ENCODE assay signal across 15 mouse cellular contexts in genomic region chr14:77272931-77273446, GRCm38 (mm10).
DNase-seq lines count a peak whose midpoint lies in the region; ATAC-seq and TF ChIP-seq lines count a peak whose summit lies in the region.
"Had no signal": no experiment of that assay in that cellular context is flagged by ENCODE, and none has a peak within 500 bp of the region (broad histone marks: within the 10 kb centered on the region; RNA-seq: fewer than 3 reads in every experiment).

No protein-coding gene starts in this region.

- peaks cover 6% of the 10 kb centered on the region; the same call in 1 of the 2 replicates for H3K4me1 ChIP-seq in midbrain, embryonic 12.5 days
- H3K4me1 ChIP-seq in midbrain, embryonic 10.5 days: peaks cover 9% of the 10 kb centered on the region
- peaks cover 26% of the 10 kb centered on the region; the same call in 1 of the 2 replicates for H3K4me1 ChIP-seq in hindbrain, embryonic 14.5 days (replicated peaks; ENCODE audit: control insufficient read depth, insufficient read depth, low read length)
- peaks cover 14% of the 10 kb centered on the region for H3K4me1 ChIP-seq in neural tube, embryonic 12.5 days
- H3K4me1 ChIP-seq in stomach, postnatal 0 days (replicated peaks; ENCODE audit: control insufficient read depth, insufficient read depth): no peaks in the 10 kb centered on the region
- H3K4me1 ChIP-seq: heart, embryonic 10.5 days; megakaryocyte, embryonic 14.5 days had no signal

- peak overlapping the region; percentile 26 for H3K27ac ChIP-seq in midbrain, embryonic 12.5 days (replicated peaks)
- H3K27ac ChIP-seq in midbrain, embryonic 10.5 days (replicated peaks): no peak overlapping the region
- peak overlapping the region; percentile 78 for H3K27ac ChIP-seq in hindbrain, embryonic 14.5 days
- peak overlapping the region; percentile 6; the same call in 1 of the 2 replicates for H3K27ac ChIP-seq in neural tube, embryonic 12.5 days
- H3K27ac ChIP-seq in stomach, postnatal 0 days (replicated peaks): no peak overlapping the region
- H3K27ac ChIP-seq: heart, embryonic 10.5 days; left cerebral cortex, adult 2 months had no signal

- no peak overlapping the region for H3K9ac ChIP-seq in midbrain, embryonic 12.5 days (replicated peaks)
- peak overlapping the region; percentile 40; the same call in 1 of the 2 replicates for H3K9ac ChIP-seq in hindbrain, embryonic 14.5 days
- H3K9ac ChIP-seq in neural tube, embryonic 12.5 days: no peak overlapping the region
- H3K9ac ChIP-seq in stomach, postnatal 0 days (ENCODE audit: low read length): no peak overlapping the region

- 54% methylated on average over 13 of the region's 13 CpGs for WGBS in midbrain, embryonic 12.5 days
- 68% methylated on average over 13 of the region's 13 CpGs for WGBS in midbrain, embryonic 10.5 days
- 29% methylated on average over 13 of the region's 13 CpGs for WGBS in hindbrain, embryonic 14.5 days
- 51% methylated on average over 13 of the region's 13 CpGs for WGBS in neural tube, embryonic 12.5 days
- 53% methylated on average over 13 of the region's 13 CpGs for WGBS in stomach, postnatal 0 days

- no peaks in the 10 kb centered on the region for H3K9me3 ChIP-seq in midbrain, embryonic 12.5 days
- H3K9me3 ChIP-seq in midbrain, embryonic 10.5 days (replicated peaks): no peaks in the 10 kb centered on the region
- H3K9me3 ChIP-seq in hindbrain, embryonic 14.5 days (ENCODE audit: control insufficient read depth, low read length): no peaks in the 10 kb centered on the region
- H3K9me3 ChIP-seq in neural tube, embryonic 12.5 days: no peaks in the 10 kb centered on the region
- no peaks in the 10 kb centered on the region for H3K9me3 ChIP-seq in stomach, postnatal 0 days (ENCODE audit: control insufficient read depth, low read length)
- H3K9me3 ChIP-seq: heart, embryonic 10.5 days; megakaryocyte, embryonic 14.5 days had no signal

- H3K36me3 ChIP-seq in midbrain, embryonic 12.5 days: no peaks in the 10 kb centered on the region
- no peaks in the 10 kb centered on the region for H3K36me3 ChIP-seq in midbrain, embryonic 10.5 days
- no peaks in the 10 kb centered on the region for H3K36me3 ChIP-seq in hindbrain, embryonic 14.5 days (replicated peaks; ENCODE audit: control insufficient read depth, insufficient read depth)
- H3K36me3 ChIP-seq in neural tube, embryonic 12.5 days: no peaks in the 10 kb centered on the region
- H3K36me3 ChIP-seq in stomach, postnatal 0 days (ENCODE audit: control insufficient read depth, insufficient read depth, low read length): no peaks in the 10 kb centered on the region
- H3K36me3 ChIP-seq: G1E; heart, embryonic 10.5 days had no signal

- H3K4me3 ChIP-seq in midbrain, embryonic 12.5 days: no peak overlapping the region
- no peak overlapping the region for H3K4me3 ChIP-seq in midbrain, embryonic 10.5 days
- no peak overlapping the region for H3K4me3 ChIP-seq in hindbrain, embryonic 14.5 days (replicated peaks; ENCODE audit: low read length)
- H3K4me3 ChIP-seq in neural tube, embryonic 12.5 days: no peak overlapping the region
- no peak overlapping the region for H3K4me3 ChIP-seq in stomach, postnatal 0 days (ENCODE audit: low read depth, low read length)
- H3K4me3 ChIP-seq: heart, embryonic 10.5 days; left cerebral cortex, adult 2 months; megakaryocyte, embryonic 14.5 days had no signal

- no peak for TF ChIP-seq EP300 in stomach, postnatal 0 days (optimal IDR thresholded peaks at IDR 0.05)

- no peak for TF ChIP-seq CTCF in stomach, postnatal 0 days (IDR thresholded peaks at IDR 0.05; ENCODE audit: low read depth)

- no peaks in the 10 kb centered on the region for H3K27me3 ChIP-seq in midbrain, embryonic 12.5 days
- no peaks in the 10 kb centered on the region for H3K27me3 ChIP-seq in midbrain, embryonic 10.5 days (ENCODE audit: low read depth, poor library complexity, severe bottlenecking)
- no peaks in the 10 kb centered on the region for H3K27me3 ChIP-seq in hindbrain, embryonic 14.5 days (ENCODE audit: control insufficient read depth, insufficient read depth, low read length)
- no peaks in the 10 kb centered on the region for H3K27me3 ChIP-seq in neural tube, embryonic 12.5 days (replicated peaks)
- no peaks in the 10 kb centered on the region for H3K27me3 ChIP-seq in stomach, postnatal 0 days (ENCODE audit: control insufficient read depth, insufficient read depth, low read length)
- H3K27me3 ChIP-seq: megakaryocyte, embryonic 14.5 days had no signal

- DNase-seq in frontal cortex, postnatal 14 days (ENCODE audit: low spot score in 2 of 2): no peak
- no peak for DNase-seq in midbrain, embryonic 10.5 days (ENCODE audit: low spot score)
- no peak for DNase-seq in hindbrain, embryonic 14.5 days (ENCODE audit: low spot score)
- no peak for DNase-seq in stomach, postnatal 0 days (ENCODE audit: low spot score)
- no peak for DNase-seq in lung, postnatal 14 days
- DNase-seq: cerebellum, postnatal 36 days; kidney, adult 18-20 months; thymus, adult 18-20 months had no signal

- peak; percentile 53 for ATAC-seq in frontal cortex, adult (ENCODE audit: low TSS enrichment)
- no peak for ATAC-seq in midbrain, embryonic 12.5 days (ENCODE audit: low FRiP score, low read depth)
- ATAC-seq in hindbrain, embryonic 14.5 days (ENCODE audit: low FRiP score): peak; percentile 53; the same call in 1 of the 2 replicates
- ATAC-seq in neural tube, embryonic 12.5 days (ENCODE audit: low FRiP score, low read depth): no peak
- ATAC-seq in stomach, postnatal 0 days (ENCODE audit: low FRiP score, low TSS enrichment): no peak

- H3K4me2 ChIP-seq in midbrain, embryonic 12.5 days (replicated peaks): no peak overlapping the region
- H3K4me2 ChIP-seq in hindbrain, embryonic 14.5 days (replicated peaks): no peak overlapping the region
- H3K4me2 ChIP-seq in neural tube, embryonic 12.5 days (replicated peaks): no peak overlapping the region; the same call in 1 of the 2 replicates
- no peak overlapping the region for H3K4me2 ChIP-seq in stomach, postnatal 0 days (replicated peaks; ENCODE audit: low read depth)

Comparison
In these comparisons a context has a peak if more than half of its experiments do, and no peak if none do; other contexts are left out.
1. H3K27ac ChIP-seq: peak in midbrain, embryonic 12.5 days (single experiment), hindbrain, embryonic 14.5 days (single experiment) and neural tube, embryonic 12.5 days (single experiment); none in midbrain, embryonic 10.5 days (single experiment) and stomach, postnatal 0 days (single experiment).
2. ATAC-seq: peak in frontal cortex, adult (single experiment) and hindbrain, embryonic 14.5 days (single experiment); none in midbrain, embryonic 12.5 days (single experiment), neural tube, embryonic 12.5 days (single experiment) and stomach, postnatal 0 days (single experiment).